Mouse (Mus musculus): ENCODE measurements around the gene Olfr1095.

The Olfr1095 gene

DNA sequence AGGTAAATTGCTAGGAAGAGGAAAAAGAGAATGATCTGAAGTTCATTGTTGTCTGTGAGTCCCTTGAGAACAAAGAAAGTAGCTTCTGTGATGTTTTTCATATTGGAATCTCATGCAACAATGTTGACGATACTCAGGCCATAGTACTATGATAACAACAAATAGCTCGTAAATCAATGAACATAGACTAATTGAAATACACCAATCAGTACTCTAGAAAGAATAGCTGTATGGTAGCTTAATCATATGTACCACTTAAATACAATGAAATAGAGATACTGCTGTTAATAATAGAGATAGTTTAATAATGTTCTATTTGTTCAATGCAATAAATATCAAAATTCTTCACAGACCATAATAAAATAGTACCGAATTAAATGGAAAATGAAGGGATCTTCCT lies at the start of gene Olfr1095:
Gene Olfr1095, minus strand, starts transcription at position 101 of the 400 bp plus-strand sequence.
- DNase-seq, result no peak

DNA sequence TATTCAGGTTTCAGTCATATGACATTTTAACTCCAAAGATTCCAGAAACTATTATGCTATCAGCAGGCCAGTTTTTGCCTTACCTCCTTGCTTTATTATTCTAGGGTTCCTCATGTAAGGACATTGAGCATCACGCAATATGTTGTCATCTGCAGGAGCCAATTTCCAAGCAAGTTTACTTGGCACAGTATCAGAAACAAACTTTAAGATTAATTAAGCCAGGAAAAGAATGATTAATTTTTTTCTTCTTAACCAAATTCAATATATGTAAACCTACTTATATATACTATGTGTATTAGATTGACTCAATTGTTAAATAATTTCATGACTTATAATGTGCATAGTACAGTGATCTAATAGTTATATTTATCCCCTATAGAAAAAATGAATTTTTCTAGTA lies 40.6 kb upstream of the Olfr1095 start, which contains the start of gene Olfr1097:
Gene Olfr1097, minus strand, starts transcription at position 101 of the 400 bp plus-strand sequence.
- DNase-seq, result no peak

DNA sequence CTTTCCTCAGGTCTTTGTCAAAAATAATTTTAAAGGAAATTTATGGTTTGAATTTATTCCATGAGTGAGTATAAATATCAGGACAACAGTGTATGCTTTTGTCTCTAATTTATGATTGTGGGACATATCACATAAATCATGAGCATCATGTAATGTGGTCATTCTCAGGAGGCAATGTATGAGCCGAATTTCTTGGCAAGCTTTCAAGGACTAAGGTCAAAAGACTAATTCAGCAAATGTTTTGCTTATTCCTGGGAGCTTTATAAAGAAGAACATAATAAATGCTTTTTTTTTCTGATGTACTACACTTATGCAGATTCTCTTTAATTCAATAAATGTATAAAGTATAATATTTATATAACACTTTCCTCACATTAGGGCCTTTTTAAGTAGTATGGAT lies 23.2 kb upstream of the Olfr1095 start, which contains the start of gene Gm13723:
Gene Gm13723, minus strand, starts transcription at position 101 of the 400 bp plus-strand sequence.
- no peak for DNase-seq

DNA sequence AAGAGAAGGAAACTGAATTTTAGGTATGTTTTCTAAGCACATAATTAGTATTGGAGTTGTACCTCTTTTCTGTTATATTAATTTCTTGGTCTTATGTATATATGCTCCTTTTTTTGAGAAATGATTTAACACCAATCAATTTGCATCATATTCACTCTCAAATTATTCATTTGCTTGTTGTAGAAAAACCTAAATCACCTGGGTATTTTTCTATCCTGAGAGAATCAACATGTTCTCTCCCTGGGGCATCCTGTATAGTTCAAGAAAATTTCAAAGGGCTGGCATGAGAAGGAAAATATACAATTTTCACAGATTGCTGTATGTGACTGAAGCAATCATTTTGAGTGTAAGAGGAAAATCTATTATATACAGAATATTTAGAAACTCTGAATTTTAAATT lies 27.1 kb downstream of the Olfr1095 start, which contains the start of gene Olfr1094:
Gene Olfr1094, plus strand, starts transcription at position 301 of the 400 bp plus-strand sequence.
- no peak for DNase-seq

DNA sequence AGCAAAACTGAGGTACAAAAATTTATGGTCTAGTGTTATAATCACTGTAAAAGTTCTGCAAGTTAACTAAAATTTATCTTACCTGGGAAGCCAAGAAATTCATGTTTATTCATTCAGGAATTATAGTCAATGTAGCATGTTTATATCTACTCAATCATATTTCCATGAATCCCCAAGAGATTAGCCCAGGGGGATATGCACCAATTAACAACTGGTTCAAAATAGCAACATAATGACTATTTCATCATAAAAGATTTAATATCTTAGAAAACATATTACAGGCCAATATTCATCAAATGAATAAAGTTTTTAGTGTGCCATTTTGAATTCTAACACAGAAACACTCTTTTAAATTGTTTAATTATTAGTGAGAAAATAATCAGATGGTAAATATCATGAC lies 41.6 kb downstream of the Olfr1095 start, which contains the start of gene Olfr141:
Gene Olfr141, minus strand, starts transcription at position 101 of the 400 bp plus-strand sequence.
- DNase-seq, result no peak
